Mouse (Mus musculus): ENCODE measurements around the gene Ehbp1. TPM values are rescaled to one million over a fixed set of nuclear protein-coding genes. Genes with fewer than 3 reads are reported as not detected.

The Ehbp1 gene
- polyA plus RNA-seq, 1 experiment = 0.04 TPM

DNA sequence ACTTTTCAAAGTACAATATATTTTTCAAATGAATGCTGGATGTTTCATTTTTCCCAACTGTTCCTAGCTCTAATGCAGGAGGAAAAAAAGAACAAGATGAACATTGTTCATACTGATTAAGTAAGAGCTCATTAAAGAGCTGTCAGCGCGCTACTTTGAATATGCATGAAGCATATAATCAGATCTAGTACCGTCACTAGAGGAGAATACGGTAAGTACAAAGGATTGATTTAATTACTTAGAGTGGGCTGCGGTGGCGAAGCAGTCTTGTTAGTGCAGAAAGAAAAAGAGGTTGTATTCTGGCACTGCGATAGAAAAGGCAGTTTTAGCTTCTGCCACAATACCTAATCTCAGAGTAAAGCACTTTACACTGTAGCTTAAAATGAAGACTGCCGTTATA is 324.6 kb downstream of the Ehbp1 start:
- Histone ChIP-seq H3K27me3 (ENCODE audit: control insufficient read depth) (no peaks in the 10 kb centered on the region), H3K9me3 (ENCODE audit: control insufficient read depth, low read length) (no peaks in the 10 kb centered on the region), H3K4me3 (replicated peaks) (no peak overlapping the region), H3K4me1 (ENCODE audit: control insufficient read depth) (no peaks in the 10 kb centered on the region), H3K36me3 (ENCODE audit: control insufficient read depth) (no peaks in the 10 kb centered on the region)
- TF ChIP-seq GATA1 (IDR thresholded peaks at IDR 0.05; ENCODE audit: low read length) = no peak
- no peak for TF ChIP-seq TAL1 (IDR thresholded peaks at IDR 0.05; ENCODE audit: low read length)

DNA sequence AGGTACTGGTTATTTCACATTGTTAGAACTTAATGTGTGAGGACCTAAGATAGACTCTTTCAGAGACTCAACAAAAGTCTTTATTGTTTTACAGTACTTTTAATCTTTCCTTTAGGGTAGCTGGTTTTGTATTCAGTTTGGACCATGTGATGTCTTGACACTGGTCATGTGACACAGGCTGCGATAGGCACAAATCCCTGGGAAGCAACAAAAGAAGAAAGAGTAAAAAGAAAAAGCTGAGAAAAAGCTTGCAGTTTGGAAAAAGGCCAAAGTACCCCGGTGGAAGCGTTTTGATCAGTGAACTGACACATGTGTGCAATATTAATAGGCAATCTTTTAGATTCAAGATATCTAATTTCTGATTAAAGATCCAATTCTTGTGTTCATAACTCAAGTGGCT is 325.8 kb downstream of the Ehbp1 start:
- Histone ChIP-seq H3K9me3 (ENCODE audit: control insufficient read depth, low read length) (no peaks in the 10 kb centered on the region), H3K27me3 (ENCODE audit: control insufficient read depth) (no peaks in the 10 kb centered on the region), H3K4me1 (ENCODE audit: control insufficient read depth) (no peaks in the 10 kb centered on the region), H3K4me3 (replicated peaks) (no peak overlapping the region), H3K36me3 (ENCODE audit: control insufficient read depth) (no peaks in the 10 kb centered on the region)
- no peak for TF ChIP-seq GATA1 (IDR thresholded peaks at IDR 0.05; ENCODE audit: low read length)
- no peak for TF ChIP-seq TAL1 (IDR thresholded peaks at IDR 0.05; ENCODE audit: low read length)

DNA sequence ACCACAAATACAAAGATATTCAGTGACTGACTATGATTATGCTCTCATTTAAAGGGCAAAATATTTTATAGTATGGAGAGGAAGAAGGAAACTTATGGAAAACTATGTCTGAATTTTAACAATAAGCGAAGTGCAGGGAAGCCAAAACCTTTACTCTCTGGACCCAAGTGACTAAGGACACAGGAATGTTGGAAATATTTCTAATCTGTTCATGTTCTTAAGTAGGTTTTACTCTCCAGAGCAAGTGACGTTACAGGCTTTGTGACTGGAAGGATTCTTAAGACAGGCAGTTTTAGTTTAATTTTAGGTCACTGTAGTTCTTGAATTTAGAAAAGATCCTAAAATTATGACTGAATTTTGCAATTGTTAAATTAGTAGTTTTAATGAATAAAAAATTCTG is 333.3 kb downstream of the Ehbp1 start:
- TF ChIP-seq TAL1 (IDR thresholded peaks at IDR 0.05; ENCODE audit: low read length) (no peak), GATA1 (IDR thresholded peaks at IDR 0.05; ENCODE audit: low read length) (no peak)
- H3K27me3 ChIP-seq (ENCODE audit: control insufficient read depth) = peaks cover 67% of the 10 kb centered on the region
- no peaks in the 10 kb centered on the region for H3K36me3 ChIP-seq (ENCODE audit: control insufficient read depth)
- 0 out of 2 replicates have a peak, but pooled peaks cover 3% of the 10 kb centered on the region for H3K9me3 ChIP-seq (ENCODE audit: control insufficient read depth, low read length)
- no peak overlapping the region for H3K4me3 ChIP-seq (replicated peaks)
- H3K4me1 ChIP-seq (ENCODE audit: control insufficient read depth) = no peaks in the 10 kb centered on the region

DNA sequence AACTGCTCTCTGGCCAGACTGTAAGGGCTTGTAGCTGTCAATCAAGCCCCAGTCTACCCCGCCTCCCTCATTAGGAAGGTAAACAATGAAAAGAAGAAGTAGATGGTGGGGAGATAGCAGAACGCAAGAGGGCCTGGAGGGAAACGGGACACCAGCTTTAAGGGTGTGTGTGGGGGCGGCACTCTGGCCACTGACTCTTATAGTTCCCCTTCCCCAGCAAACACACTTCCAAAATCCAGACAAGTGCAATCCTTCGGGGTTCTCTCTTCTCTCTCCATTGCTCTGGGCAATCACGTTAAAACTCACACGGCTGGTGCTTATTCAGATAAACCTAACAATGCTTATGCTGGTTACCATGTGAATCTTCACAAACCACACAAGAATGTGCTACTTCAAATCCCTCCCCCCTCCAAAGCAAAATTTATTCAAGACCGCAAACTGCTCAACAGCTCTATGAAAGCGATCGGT is 333.9 kb downstream of the Ehbp1 start:
- Histone ChIP-seq H3K4me3 (replicated peaks) (no peak overlapping the region), H3K4me1 (ENCODE audit: control insufficient read depth) (no peaks in the 10 kb centered on the region), H3K9me3 (ENCODE audit: control insufficient read depth, low read length) (0 out of 2 replicates have a peak, but pooled peaks cover 5% of the 10 kb centered on the region), H3K27me3 (ENCODE audit: control insufficient read depth) (peaks cover 73% of the 10 kb centered on the region), H3K36me3 (ENCODE audit: control insufficient read depth) (no peaks in the 10 kb centered on the region)
- TF ChIP-seq TAL1 (IDR thresholded peaks at IDR 0.05; ENCODE audit: low read length) = no peak
- no peak for TF ChIP-seq GATA1 (IDR thresholded peaks at IDR 0.05; ENCODE audit: low read length)

DNA sequence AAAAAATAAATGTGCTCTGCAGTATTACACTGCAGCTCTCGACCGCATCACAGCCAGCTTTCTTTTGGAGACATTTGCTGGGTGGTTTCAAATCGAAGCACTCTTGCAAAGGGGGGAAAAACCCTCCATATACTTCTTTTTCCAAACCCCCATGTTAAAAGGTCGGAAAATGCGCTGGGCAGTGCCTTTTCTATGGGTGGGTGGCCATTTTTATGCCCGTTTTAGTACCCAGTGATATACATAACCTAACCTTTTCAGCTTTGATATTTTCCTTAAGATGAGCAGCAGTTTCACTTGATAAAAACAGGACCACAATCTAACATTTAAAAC is 334.3 kb downstream of the Ehbp1 start:
- Histone ChIP-seq H3K4me1 (ENCODE audit: control insufficient read depth) (no peaks in the 10 kb centered on the region), H3K27me3 (ENCODE audit: control insufficient read depth) (peaks cover 78% of the 10 kb centered on the region), H3K36me3 (ENCODE audit: control insufficient read depth) (no peaks in the 10 kb centered on the region), H3K4me3 (replicated peaks) (no peak overlapping the region), H3K9me3 (ENCODE audit: control insufficient read depth, low read length) (peaks cover 5% of the 10 kb centered on the region; the same call in 1 of the 2 replicates)
- TF ChIP-seq GATA1 (IDR thresholded peaks at IDR 0.05; ENCODE audit: low read length) (no peak), TAL1 (IDR thresholded peaks at IDR 0.05; ENCODE audit: low read length) (no peak)

DNA sequence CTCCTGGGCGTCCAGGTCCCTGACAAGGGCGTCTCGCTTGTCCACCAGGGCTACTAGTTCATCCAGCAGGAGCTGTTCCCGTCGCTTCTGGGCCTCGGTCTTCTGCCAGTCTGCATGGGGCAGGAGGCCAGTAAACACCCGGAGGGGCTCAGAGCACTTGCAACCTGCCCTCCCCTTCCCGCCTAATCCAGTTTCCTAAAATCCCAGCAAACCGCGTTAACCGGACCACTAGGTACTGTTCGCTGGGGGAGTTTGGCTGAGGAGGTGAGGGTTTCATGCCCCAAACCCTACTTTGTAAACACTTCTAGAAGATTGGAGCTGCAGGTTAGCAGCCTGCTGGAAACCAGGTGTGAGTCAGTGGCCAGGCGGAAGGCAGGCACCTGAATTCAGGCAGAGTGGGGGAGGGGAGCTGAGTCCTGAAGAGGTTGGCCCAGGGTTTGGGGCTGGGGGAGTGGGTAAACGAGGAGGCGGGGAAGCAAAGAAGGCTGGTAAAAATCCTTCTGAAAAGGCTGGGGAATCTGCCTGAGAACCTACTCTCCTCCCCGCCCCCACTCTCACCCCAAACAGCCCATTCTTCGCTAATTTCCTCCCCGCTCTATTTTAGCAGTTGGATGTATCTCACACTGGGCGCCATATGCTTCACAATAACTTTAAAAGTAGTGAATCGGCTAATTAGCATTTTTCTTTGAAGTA is 334.9 kb downstream of the Ehbp1 start:
- H3K36me3 ChIP-seq (ENCODE audit: control insufficient read depth) = no peaks in the 10 kb centered on the region
- H3K27me3 ChIP-seq (ENCODE audit: control insufficient read depth) = peaks cover 83% of the 10 kb centered on the region
- no peak overlapping the region for H3K4me3 ChIP-seq (replicated peaks)
- TF ChIP-seq GATA1 (IDR thresholded peaks at IDR 0.05; ENCODE audit: low read length) (no peak), TAL1 (IDR thresholded peaks at IDR 0.05; ENCODE audit: low read length) (no peak)
- peaks cover 5% of the 10 kb centered on the region; the same call in 1 of the 2 replicates for H3K9me3 ChIP-seq (ENCODE audit: control insufficient read depth, low read length)
- no peaks in the 10 kb centered on the region for H3K4me1 ChIP-seq (ENCODE audit: control insufficient read depth)

DNA sequence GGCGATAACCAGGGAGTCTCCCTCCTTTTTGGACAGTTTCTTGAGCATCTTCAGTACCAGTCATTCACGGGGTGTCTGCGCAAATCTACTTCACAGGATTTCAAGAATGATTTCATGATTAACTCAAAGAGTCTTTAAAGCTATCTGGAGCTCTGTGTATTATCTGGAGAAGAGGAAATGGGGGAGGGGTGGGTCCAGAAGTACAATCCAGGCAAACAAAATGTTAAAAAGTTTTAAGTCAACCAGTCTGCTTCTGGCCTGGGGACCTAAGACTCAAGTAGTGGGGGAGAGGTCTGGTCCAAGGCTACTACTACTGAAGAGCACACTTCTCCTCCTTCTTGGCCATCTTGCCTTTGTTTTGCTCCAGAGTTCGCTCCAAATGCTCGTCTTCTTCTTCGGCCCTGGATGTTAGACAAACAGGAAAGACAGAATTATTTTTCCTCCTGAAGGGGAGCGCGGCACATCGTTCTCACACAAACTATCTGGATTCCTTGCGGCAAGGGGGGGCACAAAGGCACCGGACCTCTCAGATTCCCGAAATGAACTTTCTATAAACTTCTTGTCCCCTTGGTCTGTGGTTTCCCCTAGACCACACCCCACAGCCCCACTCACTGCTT is 335.5 kb downstream of the Ehbp1 start:
- Histone ChIP-seq H3K4me1 (ENCODE audit: control insufficient read depth) (no peaks in the 10 kb centered on the region; the same call in 1 of the 2 replicates), H3K4me3 (replicated peaks) (no peak overlapping the region), H3K27me3 (ENCODE audit: control insufficient read depth) (peaks cover 89% of the 10 kb centered on the region), H3K36me3 (ENCODE audit: control insufficient read depth) (no peaks in the 10 kb centered on the region), H3K9me3 (ENCODE audit: control insufficient read depth, low read length) (peaks cover 5% of the 10 kb centered on the region; the same call in 1 of the 2 replicates)
- TF ChIP-seq TAL1 (IDR thresholded peaks at IDR 0.05; ENCODE audit: low read length) (no peak), GATA1 (IDR thresholded peaks at IDR 0.05; ENCODE audit: low read length) (no peak)

DNA sequence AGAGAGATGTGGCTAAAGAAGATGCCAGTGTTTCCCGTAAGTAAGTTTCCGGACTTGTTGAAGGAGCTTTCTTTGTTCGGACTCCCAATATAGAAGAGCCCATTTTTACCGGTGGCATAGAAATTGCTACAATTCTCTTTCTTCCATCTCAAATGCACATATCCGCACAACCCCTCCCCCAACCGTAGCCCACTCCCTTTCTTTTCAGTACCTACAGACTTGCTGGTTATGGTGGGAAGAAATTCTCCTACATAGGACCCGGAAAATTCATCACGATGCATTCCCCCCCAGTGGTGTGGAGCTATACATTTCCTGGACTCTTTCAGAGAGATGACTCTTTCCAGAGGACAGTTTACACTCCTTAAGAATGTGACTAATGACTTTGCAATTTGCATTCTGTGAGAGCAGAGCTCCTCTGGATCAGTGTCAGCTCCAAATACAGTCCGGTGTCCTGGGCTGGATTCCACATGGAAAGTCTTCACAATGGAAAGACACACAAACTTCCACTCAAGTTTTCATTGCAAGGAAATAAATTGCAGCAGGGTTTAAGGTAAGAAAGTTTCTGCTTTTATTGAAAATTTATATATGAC is 336.7 kb downstream of the Ehbp1 start:
- Histone ChIP-seq H3K9me3 (ENCODE audit: control insufficient read depth, low read length) (peaks cover 9% of the 10 kb centered on the region; the same call in 1 of the 2 replicates), H3K27me3 (ENCODE audit: control insufficient read depth) (peaks cover 97% of the 10 kb centered on the region), H3K4me1 (ENCODE audit: control insufficient read depth) (no peaks in the 10 kb centered on the region; the same call in 1 of the 2 replicates), H3K36me3 (ENCODE audit: control insufficient read depth) (no peaks in the 10 kb centered on the region), H3K4me3 (replicated peaks) (no peak overlapping the region)
- no peak for TF ChIP-seq TAL1 (IDR thresholded peaks at IDR 0.05; ENCODE audit: low read length)
- no peak for TF ChIP-seq GATA1 (IDR thresholded peaks at IDR 0.05; ENCODE audit: low read length)

DNA sequence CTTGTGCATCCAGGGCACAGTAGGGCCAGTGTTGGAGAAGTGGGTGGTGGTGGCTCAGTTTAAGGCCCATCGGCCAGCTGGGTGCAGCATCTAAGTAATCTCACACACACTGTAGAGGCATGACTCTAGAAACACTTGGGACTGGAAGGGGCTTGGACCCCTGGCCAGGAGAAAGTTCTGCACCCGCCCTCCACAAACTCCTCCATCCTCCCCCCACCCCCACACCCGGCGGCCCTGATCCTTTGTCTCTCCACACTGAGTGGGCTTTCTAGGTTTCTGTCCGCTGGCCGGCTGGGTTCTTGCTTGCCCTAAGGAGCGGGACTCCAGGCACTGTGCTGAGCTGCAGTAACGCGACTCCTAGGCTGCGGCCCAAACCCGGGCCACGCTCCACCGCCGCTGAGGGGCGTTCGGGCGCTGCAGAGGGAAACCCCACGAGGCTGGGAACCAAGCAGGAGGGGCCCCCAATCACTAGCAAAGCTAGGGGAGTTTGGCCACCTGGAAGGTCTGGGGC is 337.7 kb downstream of the Ehbp1 start:
- Histone ChIP-seq H3K4me1 (ENCODE audit: control insufficient read depth) (no peaks in the 10 kb centered on the region; the same call in 1 of the 2 replicates), H3K9me3 (ENCODE audit: control insufficient read depth, low read length) (peaks cover 9% of the 10 kb centered on the region; the same call in 1 of the 2 replicates), H3K27me3 (ENCODE audit: control insufficient read depth) (peaks cover 97% of the 10 kb centered on the region), H3K36me3 (ENCODE audit: control insufficient read depth) (no peaks in the 10 kb centered on the region), H3K4me3 (replicated peaks) (no peak overlapping the region)
- TF ChIP-seq GATA1 (IDR thresholded peaks at IDR 0.05; ENCODE audit: low read length) = no peak
- TF ChIP-seq TAL1 (IDR thresholded peaks at IDR 0.05; ENCODE audit: low read length) = no peak

Measured in erythroblast, embryonic 14.5 days (primary cell).